Mouse (Mus musculus) hindbrain, postnatal 0 days (tissue): ENCODE measurements around the gene Parp16. TPM values are rescaled to one million over a fixed set of nuclear protein-coding genes. Genes with fewer than 3 reads are reported as not detected.

Source experiments
- ATAC-seq: fragments of 200-750 bp; cut with Nextera tagmentation; 2 replicates; pipeline ENCODE4 v1.8.0; 2017; ENCODE audit warnings: mild to moderate bottlenecking, moderate TSS enrichment, moderate library complexity
- DNase-seq: peaks from one replicate; pipeline ENCODE4 v3.0.0-alpha.2; 2015; ENCODE audit warnings: low spot score
- H3K27ac ChIP-seq: fragments of 300-500 bp; sonication (generic); 2 replicates; pipeline ENCODE4 v1.5.1; 2014; ENCODE audit warnings: mild to moderate bottlenecking
- H3K27me3 ChIP-seq: fragments of 300-500 bp; sonication (generic); 2 replicates; pipeline ENCODE4 v1.6.1; 2014; ENCODE audit warnings: low read length, mixed read lengths; ENCODE audit not compliant: insufficient read depth
- H3K36me3 ChIP-seq: fragments of 300-500 bp; sonication (generic); 2 replicates; pipeline ENCODE4 v1.6.1; 2014; ENCODE audit warnings: low read length, mixed read lengths; ENCODE audit not compliant: insufficient read depth
- H3K4me1 ChIP-seq: fragments of 300-500 bp; sonication (generic); 2 replicates; pipeline ENCODE4 v1.6.1; 2014; ENCODE audit warnings: antibody characterized with exemption, low read length, mixed read lengths; ENCODE audit not compliant: insufficient read depth
- H3K4me2 ChIP-seq: fragments of 300-500 bp; sonication (generic); 2 replicates; pipeline ENCODE4 v1.6.1; 2014; ENCODE audit warnings: low read depth, mild to moderate bottlenecking, low read length, moderate library complexity, mixed read lengths
- H3K4me3 ChIP-seq: fragments of 300-500 bp; sonication (generic); 2 replicates; pipeline ENCODE4 v1.5.1; 2014; ENCODE audit warnings: low read length
- H3K9ac ChIP-seq: fragments of 300-500 bp; sonication (generic); replicated peaks from 2 replicates; pipeline ENCODE4 v1.6.1; 2014; ENCODE audit warnings: mild to moderate bottlenecking, low read length, moderate library complexity, mixed read lengths
- H3K9me3 ChIP-seq: fragments of 300-500 bp; sonication (generic); 2 replicates; pipeline ENCODE4 v1.6.1; 2016; ENCODE audit warnings: low read length, mixed read lengths
- CTCF ChIP-seq: IDR thresholded peaks from 2 replicates; pipeline ENCODE4 v1.5.1; 2016; ENCODE audit warnings: antibody characterized with exemption, control low read depth, low read depth
- WGBS: fragments of 180-500 bp; shearing (Covaris S2); extraction: QIAGEN DNeasy Blood & Tissue Kit; methylation state at CpG from one replicate; pipeline ENCODE4 v1.1.7; 2014; 5-methylcytosine and 5-hydroxymethylcytosine counted together
- polyA plus RNA-seq: library from polyadenylated mRNA; unstranded; fragments of >200 nt; fragmentation: Nextera tagmentation; extraction: Ambion mirVana; gene quantifications from 2 replicates; pipeline ENCODE4 v1.2.1, GENCODE M21; 2015
- total RNA-seq: library from RNA; depleted of rRNA; stranded (reverse); fragments of >200 nt; gene quantifications from 2 replicates; pipeline ENCODE4 v1.2.3, GENCODE M21; 2014

Gene Parp16
- total and polyA plus RNA-seq, 2 experiments from 2014 or later, result 5.9 to 6.7 TPM

- ATAC-seq, result no peak
- Histone ChIP-seq H3K4me3 (no peak overlapping the region), H3K36me3 (no peaks in the 10 kb centered on the region), H3K4me2 (no peak overlapping the region), H3K9ac (no peak overlapping the region), H3K9me3 (no peaks in the 10 kb centered on the region), H3K4me1 (peaks cover 6% of the 10 kb centered on the region; the same call in 1 of the 2 replicates), H3K27ac (no peak overlapping the region), H3K27me3 (no peaks in the 10 kb centered on the region)
- no peak for DNase-seq
- 28% methylated on average over 8 of the region's 8 CpGs for WGBS
- TF ChIP-seq CTCF, result no peak
Measured at GRCm38 (mm10) chr9:65191755-65192469, 3.2 kb upstream of the Parp16 start.

GRCm38 (mm10) chr9:65193214-65193613, 1.9 kb upstream of the Parp16 start:
- Histone ChIP-seq H3K27ac (no peak overlapping the region), H3K36me3 (no peaks in the 10 kb centered on the region), H3K9me3 (no peaks in the 10 kb centered on the region), H3K9ac (no peak overlapping the region), H3K4me2 (no peak overlapping the region), H3K27me3 (no peaks in the 10 kb centered on the region), H3K4me1 (peaks cover 6% of the 10 kb centered on the region; the same call in 1 of the 2 replicates), H3K4me3 (no peak overlapping the region)
- no peak for TF ChIP-seq CTCF
- DNase-seq (no peak), ATAC-seq (no peak)
- 67% methylated on average over 12 of the region's 12 CpGs for WGBS

- H3K9ac ChIP-seq, result peak overlapping the region; percentile 33; the same call in 1 of the 2 replicates
- ATAC-seq, result 0 out of 2 replicates have a peak, but pooled peaks have one; percentile 3
- H3K9me3 ChIP-seq, result no peaks in the 10 kb centered on the region
- 30% methylated on average over 8 of the region's 8 CpGs for WGBS
- H3K4me1 ChIP-seq, result peaks cover 6% of the 10 kb centered on the region; the same call in 1 of the 2 replicates
- no peaks in the 10 kb centered on the region for H3K27me3 ChIP-seq
- no peak overlapping the region for H3K4me2 ChIP-seq
- DNase-seq, result peak; percentile 39
- peak overlapping the region; percentile 86 for H3K27ac ChIP-seq
- no peak for TF ChIP-seq CTCF
- no peak overlapping the region for H3K4me3 ChIP-seq
- no peaks in the 10 kb centered on the region for H3K36me3 ChIP-seq
Measured at GRCm38 (mm10) chr9:65195621-65195981, 448 bp downstream of the Parp16 start.

- H3K4me3 ChIP-seq, result no peak overlapping the region
- peak overlapping the region; percentile 86 for H3K27ac ChIP-seq
- no peaks in the 10 kb centered on the region for H3K9me3 ChIP-seq
- peaks cover 6% of the 10 kb centered on the region; the same call in 1 of the 2 replicates for H3K4me1 ChIP-seq
- DNase-seq, result peak; percentile 84
- peak overlapping the region; percentile 37 for H3K9ac ChIP-seq
- no peaks in the 10 kb centered on the region for H3K27me3 ChIP-seq
- peak overlapping the region; percentile 35 for H3K4me2 ChIP-seq
- TF ChIP-seq CTCF, result no peak
- WGBS, result 5% methylated on average over 9 of the region's 9 CpGs
- H3K36me3 ChIP-seq, result no peaks in the 10 kb centered on the region
- peak; percentile 92 for ATAC-seq
Measured at GRCm38 (mm10) chr9:65195982-65196737, 1.0 kb downstream of the Parp16 start.

GRCm38 (mm10) chr9:65196738-65197569, 1.8 kb downstream of the Parp16 start:
- ATAC-seq (peak; percentile 83), DNase-seq (peak; percentile 95)
- peak; percentile 80 for TF ChIP-seq CTCF
- H3K4me2 ChIP-seq, result peak overlapping the region; percentile 35
- no peak overlapping the region for H3K4me3 ChIP-seq
- WGBS, result 19% methylated on average over 26 of the region's 26 CpGs
- H3K27me3 ChIP-seq, result no peaks in the 10 kb centered on the region
- no peaks in the 10 kb centered on the region for H3K36me3 ChIP-seq
- H3K4me1 ChIP-seq, result peaks cover 6% of the 10 kb centered on the region; the same call in 1 of the 2 replicates
- no peaks in the 10 kb centered on the region for H3K9me3 ChIP-seq
- peak overlapping the region; percentile 37 for H3K9ac ChIP-seq
- peak overlapping the region; percentile 86 for H3K27ac ChIP-seq

GRCm38 (mm10) chr9:65197826-65198225, 2.7 kb downstream of the Parp16 start:
- Histone ChIP-seq H3K36me3 (no peaks in the 10 kb centered on the region), H3K27ac (no peak overlapping the region)

More at GRCm38 (mm10) chr9:65197826-65198225, 2.7 kb downstream of the Parp16 start:
- Histone ChIP-seq H3K4me3 (no peak overlapping the region), H3K4me1 (peaks cover 6% of the 10 kb centered on the region; the same call in 1 of the 2 replicates), H3K9ac (no peak overlapping the region), H3K4me2 (no peak overlapping the region), H3K27me3 (no peaks in the 10 kb centered on the region), H3K9me3 (no peaks in the 10 kb centered on the region)
- ATAC-seq, result no peak
- WGBS, result 88% methylated on average over 6 of the region's 6 CpGs
- DNase-seq, result no peak
- TF ChIP-seq CTCF, result no peak
